Mouse (Mus musculus) intestine, embryonic 15.5 days (tissue): ENCODE measurements at regions not wholly inside any gene's neighbourhood (a gene's known extent, or its start where the extent isn't known, plus 50 kb on each side); places are given as distances from the start of the nearest gene placed in this dataset.
A peak's percentile ranks its signal among the peaks of the same experiment; 100 is the strongest.

Source experiments
- ATAC-seq: fragments of 200-750 bp; cut with Nextera tagmentation; 2 replicates; pipeline ENCODE4 v1.8.0; 2017; ENCODE audit warnings: moderate TSS enrichment, moderate library complexity
- H3K27ac ChIP-seq: fragments of 300-500 bp; sonication (generic); 2 replicates; pipeline ENCODE4 v1.5.1; 2015; ENCODE audit warnings: mild to moderate bottlenecking, inconsistent platforms
- H3K27me3 ChIP-seq: fragments of 300-500 bp; sonication (generic); replicated peaks from 2 replicates; pipeline ENCODE4 v1.6.1; 2015; ENCODE audit warnings: inconsistent platforms
- H3K36me3 ChIP-seq: fragments of 300-500 bp; sonication (generic); 2 replicates; pipeline ENCODE4 v1.6.1; 2015; ENCODE audit warnings: inconsistent platforms
- H3K4me1 ChIP-seq: fragments of 300-500 bp; sonication (generic); replicated peaks from 2 replicates; pipeline ENCODE4 v1.6.1; 2015; ENCODE audit warnings: inconsistent platforms
- H3K4me2 ChIP-seq: fragments of 300-500 bp; sonication (generic); replicated peaks from 2 replicates; pipeline ENCODE4 v1.6.1; 2015; ENCODE audit warnings: mild to moderate bottlenecking, inconsistent platforms
- H3K4me3 ChIP-seq: fragments of 300-500 bp; sonication (generic); replicated peaks from 2 replicates; pipeline ENCODE4 v1.5.1; 2015; ENCODE audit warnings: inconsistent platforms
- H3K9ac ChIP-seq: fragments of 300-500 bp; sonication (generic); 2 replicates; pipeline ENCODE4 v1.6.1; 2015; ENCODE audit warnings: inconsistent platforms
- H3K9me3 ChIP-seq: fragments of 300-500 bp; sonication (generic); 2 replicates; pipeline ENCODE4 v1.6.1; 2016; ENCODE audit warnings: inconsistent platforms
- WGBS: fragments of 180-500 bp; shearing (Covaris S2); methylation state at CpG from one replicate; pipeline ENCODE4 v1.1.7; 2015; 5-methylcytosine and 5-hydroxymethylcytosine counted together

GRCm38 (mm10) chr2:160085999-160086398 is 248.0 kb downstream of the Gm826 start:
- no peaks in the 10 kb centered on the region for H3K36me3 ChIP-seq
- no peak for ATAC-seq
- no peaks in the 10 kb centered on the region for H3K27me3 ChIP-seq
- H3K27ac ChIP-seq: no peak overlapping the region
- H3K9ac ChIP-seq: no peak overlapping the region
- no peak overlapping the region for H3K4me2 ChIP-seq
- H3K9me3 ChIP-seq: no peaks in the 10 kb centered on the region
- no peaks in the 10 kb centered on the region for H3K4me1 ChIP-seq
- 74% methylated on average over 4 of the region's 4 CpGs for WGBS
- no peak overlapping the region for H3K4me3 ChIP-seq

DNA sequence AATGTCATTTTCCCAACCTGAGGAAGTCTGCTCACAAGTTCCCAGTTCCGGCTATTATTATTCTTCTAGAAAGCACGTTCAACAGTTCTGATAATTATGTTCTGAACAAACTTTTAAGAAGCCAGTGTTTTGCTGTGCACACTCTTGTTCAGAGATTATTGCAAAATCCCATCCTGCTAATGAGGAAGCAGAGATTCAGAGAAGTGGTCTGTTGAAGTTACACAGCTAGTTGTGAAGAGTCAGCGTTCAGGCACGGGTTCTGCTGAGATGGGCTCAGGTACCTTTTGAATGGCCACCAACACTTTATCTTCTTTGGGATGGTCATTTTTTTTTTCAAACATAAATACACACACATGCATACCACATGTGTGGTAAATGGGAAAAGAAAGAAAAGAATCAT is 250.3 kb downstream of the Gm826 start:
- Histone ChIP-seq H3K4me1 (no peaks in the 10 kb centered on the region), H3K27me3 (no peaks in the 10 kb centered on the region), H3K4me3 (no peak overlapping the region), H3K36me3 (no peaks in the 10 kb centered on the region), H3K9ac (no peak overlapping the region), H3K4me2 (no peak overlapping the region), H3K27ac (no peak overlapping the region), H3K9me3 (no peaks in the 10 kb centered on the region)
- ATAC-seq: no peak
- WGBS: 82% methylated on average over 4 of the region's 4 CpGs

DNA sequence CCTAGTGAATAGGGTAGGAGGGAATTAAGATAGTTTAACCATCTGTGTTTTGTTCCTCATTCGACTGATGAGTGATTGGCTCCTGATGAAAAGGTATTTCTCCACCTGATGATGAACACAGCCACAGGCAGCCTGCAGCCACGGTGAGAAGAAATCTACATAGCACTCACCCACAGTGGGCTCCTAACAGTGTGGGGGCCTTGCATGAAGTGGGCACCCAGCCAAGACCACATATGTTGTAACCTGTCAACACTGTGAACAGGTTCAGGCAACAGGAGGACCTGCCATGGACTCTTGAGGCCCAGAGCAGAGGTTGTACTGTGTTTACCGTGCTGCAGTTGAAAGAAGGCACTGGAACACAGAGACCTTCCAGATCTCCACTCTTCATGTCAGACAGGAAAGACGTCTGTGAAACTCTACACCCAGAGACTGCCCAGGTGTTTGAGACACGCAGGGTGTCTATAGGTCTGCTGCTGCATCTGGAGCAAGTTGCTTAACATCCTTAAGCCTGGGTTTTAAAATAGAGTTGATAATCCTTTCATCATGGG is 251.8 kb downstream of the Gm826 start:
- H3K4me3 ChIP-seq: no peak overlapping the region
- no peaks in the 10 kb centered on the region for H3K4me1 ChIP-seq
- no peaks in the 10 kb centered on the region for H3K36me3 ChIP-seq
- H3K4me2 ChIP-seq: no peak overlapping the region
- ATAC-seq: no peak
- no peaks in the 10 kb centered on the region for H3K9me3 ChIP-seq
- H3K27me3 ChIP-seq: no peaks in the 10 kb centered on the region
- H3K9ac ChIP-seq: no peak overlapping the region
- H3K27ac ChIP-seq: no peak overlapping the region
- WGBS: 57% methylated on average over 5 of the region's 5 CpGs

DNA sequence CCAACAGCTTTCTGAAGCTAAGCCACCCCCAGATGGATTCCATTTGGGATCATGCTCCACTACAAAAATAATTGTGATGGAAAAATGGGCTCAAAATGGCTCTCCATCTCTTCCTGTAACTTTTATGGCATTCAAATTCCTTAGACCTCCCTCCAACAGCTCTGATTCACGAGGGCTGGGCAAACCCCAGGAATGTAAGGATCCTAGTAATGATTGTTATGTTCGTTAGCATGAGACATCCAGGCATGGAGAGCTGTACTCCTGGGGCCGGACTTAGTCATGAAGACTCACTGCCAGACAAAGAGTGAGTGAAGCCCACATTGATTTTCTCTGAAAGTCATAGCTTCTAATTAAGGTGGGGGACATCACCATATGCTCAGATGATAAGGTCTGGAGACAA is 258.3 kb downstream of the Gm826 start:
- Histone ChIP-seq H3K4me1 (no peaks in the 10 kb centered on the region), H3K4me3 (no peak overlapping the region), H3K36me3 (no peaks in the 10 kb centered on the region)

GRCm38 (mm10) chr2:160070441-160070840 is 263.5 kb downstream of the Gm826 start:
- Histone ChIP-seq H3K9ac (no peak overlapping the region), H3K27me3 (no peaks in the 10 kb centered on the region), H3K36me3 (no peaks in the 10 kb centered on the region), H3K4me2 (no peak overlapping the region), H3K9me3 (no peaks in the 10 kb centered on the region), H3K4me3 (no peak overlapping the region), H3K4me1 (peaks cover 5% of the 10 kb centered on the region; the same call in 1 of the 2 replicates), H3K27ac (no peak overlapping the region)
- WGBS: 77% methylated on average over 2 of the region's 2 CpGs
- ATAC-seq: no peak

More for the DNA sequence above, 258.3 kb downstream of the Gm826 start:
- 65% methylated on average over 3 of the region's 3 CpGs for WGBS
- no peak for ATAC-seq
- Histone ChIP-seq H3K27ac (no peak overlapping the region), H3K9ac (no peak overlapping the region), H3K9me3 (no peaks in the 10 kb centered on the region), H3K4me2 (no peak overlapping the region), H3K27me3 (no peaks in the 10 kb centered on the region)

GRCm38 (mm10) chr2:160068772-160069171 is 265.2 kb downstream of the Gm826 start:
- WGBS: 76% methylated on average over 4 of the region's 4 CpGs

GRCm38 (mm10) chr2:160067904-160068303 is 266.1 kb downstream of the Gm826 start:
- Histone ChIP-seq H3K9ac (no peak overlapping the region), H3K4me2 (no peak overlapping the region), H3K4me1 (peaks cover 5% of the 10 kb centered on the region; the same call in 1 of the 2 replicates), H3K9me3 (no peaks in the 10 kb centered on the region), H3K27me3 (no peaks in the 10 kb centered on the region), H3K4me3 (no peak overlapping the region), H3K36me3 (no peaks in the 10 kb centered on the region), H3K27ac (no peak overlapping the region)
- 79% methylated on average over 9 of the region's 9 CpGs for WGBS
- no peak for ATAC-seq

More at GRCm38 (mm10) chr2:160068772-160069171, 265.2 kb downstream of the Gm826 start:
- no peak overlapping the region for H3K27ac ChIP-seq
- no peak overlapping the region for H3K4me2 ChIP-seq
- H3K27me3 ChIP-seq: no peaks in the 10 kb centered on the region
- H3K9me3 ChIP-seq: no peaks in the 10 kb centered on the region
- H3K4me3 ChIP-seq: no peak overlapping the region
- peaks cover 5% of the 10 kb centered on the region; the same call in 1 of the 2 replicates for H3K4me1 ChIP-seq
- no peaks in the 10 kb centered on the region for H3K36me3 ChIP-seq
- no peak for ATAC-seq
- H3K9ac ChIP-seq: no peak overlapping the region

DNA sequence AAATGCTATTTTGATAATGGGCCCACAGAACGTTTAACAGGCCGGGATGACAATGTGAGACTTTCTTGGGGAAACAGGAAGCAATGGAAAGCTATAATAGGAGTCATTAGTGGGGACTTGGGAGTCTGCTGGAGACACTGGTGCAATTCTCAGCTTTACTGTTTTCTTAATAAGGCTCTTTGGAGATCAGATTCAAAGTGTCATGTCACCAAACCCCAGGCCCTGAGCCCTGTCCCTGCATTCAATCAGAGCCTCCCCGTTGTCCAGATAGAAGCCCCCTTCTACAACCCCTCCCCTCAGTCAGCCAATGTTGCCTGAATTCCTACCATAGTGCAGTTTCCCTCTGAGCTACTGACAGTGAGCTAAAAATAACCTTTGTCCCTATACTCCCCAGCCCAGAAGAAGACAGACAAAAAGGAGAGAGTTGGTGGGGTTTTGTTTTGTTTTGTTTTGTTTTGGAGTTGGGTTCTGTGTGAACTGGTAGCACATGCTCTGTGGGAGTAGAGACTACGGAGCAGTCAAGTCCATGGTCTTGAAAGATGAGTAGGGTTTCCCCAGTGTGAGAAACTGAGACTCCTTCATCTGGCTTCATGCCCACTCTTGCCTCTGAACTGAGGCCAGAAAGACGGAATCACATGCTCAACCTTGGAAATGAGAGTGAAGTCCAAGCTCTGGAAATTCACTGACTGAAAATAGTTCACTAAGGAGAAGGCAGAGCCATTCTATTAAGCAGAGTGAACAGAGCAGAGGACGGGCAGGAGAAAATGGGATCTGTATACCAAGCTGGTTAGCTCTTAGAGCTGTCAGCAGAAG is 267.3 kb downstream of the Gm826 start:
- Histone ChIP-seq H3K9me3 (no peaks in the 10 kb centered on the region), H3K36me3 (no peaks in the 10 kb centered on the region), H3K4me1 (peaks cover 5% of the 10 kb centered on the region; the same call in 1 of the 2 replicates), H3K4me2 (no peak overlapping the region), H3K9ac (no peak overlapping the region), H3K27ac (peak overlapping the region; percentile 54; the same call in 1 of the 2 replicates), H3K27me3 (no peaks in the 10 kb centered on the region), H3K4me3 (no peak overlapping the region)
- peak; percentile 83 for ATAC-seq
- WGBS: 36% methylated on average over 6 of the region's 6 CpGs

DNA sequence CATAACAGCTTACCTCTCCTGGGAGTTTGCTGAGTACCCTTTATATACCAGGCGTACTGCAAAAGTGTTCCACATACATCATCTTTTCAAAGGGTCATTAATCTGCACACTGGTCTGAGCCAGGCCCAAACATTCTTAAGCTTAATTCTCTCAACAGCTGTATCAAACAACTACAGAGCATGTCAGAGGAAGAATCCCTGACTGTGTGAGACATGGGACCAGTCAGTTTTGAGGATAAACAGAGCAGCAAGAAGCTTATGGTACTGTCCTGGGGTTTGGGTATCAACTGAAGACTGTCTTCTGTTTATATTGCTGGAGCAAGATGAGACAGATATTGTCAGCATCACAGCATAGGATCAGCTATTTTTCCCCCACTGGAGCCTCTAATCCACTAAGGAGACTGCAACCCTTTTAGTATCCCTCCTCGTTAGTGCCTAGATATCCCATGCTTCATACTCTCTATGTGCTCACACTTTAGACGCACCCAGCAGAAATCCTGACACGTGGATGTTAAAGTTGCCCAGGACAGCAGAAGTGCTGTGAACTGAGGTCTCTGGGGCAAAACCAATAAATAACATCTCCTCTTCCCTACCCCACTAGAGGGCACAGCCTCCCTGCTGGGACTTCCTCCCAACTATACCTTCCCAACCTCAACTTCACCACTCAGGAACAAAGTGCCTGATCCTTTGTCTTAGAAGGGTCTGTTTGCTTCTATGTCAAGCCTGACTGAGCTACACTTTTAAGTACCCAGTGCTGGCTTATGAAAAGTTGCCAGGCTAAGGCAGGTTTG is 271.6 kb downstream of the Gm826 start:
- H3K27ac ChIP-seq: no peak overlapping the region

GRCm38 (mm10) chr2:160060091-160060490 is 273.9 kb downstream of the Gm826 start:
- Histone ChIP-seq H3K9me3 (no peaks in the 10 kb centered on the region), H3K4me2 (no peak overlapping the region), H3K27me3 (no peaks in the 10 kb centered on the region), H3K4me1 (no peaks in the 10 kb centered on the region), H3K27ac (no peak overlapping the region), H3K36me3 (no peaks in the 10 kb centered on the region), H3K9ac (no peak overlapping the region), H3K4me3 (no peak overlapping the region)
- ATAC-seq: no peak
- 77% methylated on average over 5 of the region's 5 CpGs for WGBS

More for the DNA sequence above, 271.6 kb downstream of the Gm826 start:
- no peak overlapping the region for H3K4me2 ChIP-seq
- H3K36me3 ChIP-seq: no peaks in the 10 kb centered on the region
- ATAC-seq: peak; percentile 35; the same call in 1 of the 2 replicates
- WGBS: 40% methylated on average over 4 of the region's 4 CpGs
- no peaks in the 10 kb centered on the region for H3K9me3 ChIP-seq
- H3K27me3 ChIP-seq: no peaks in the 10 kb centered on the region
- peaks cover 4% of the 10 kb centered on the region; the same call in 1 of the 2 replicates for H3K4me1 ChIP-seq
- no peak overlapping the region for H3K4me3 ChIP-seq
- no peak overlapping the region for H3K9ac ChIP-seq

GRCm38 (mm10) chr2:160057211-160057610 is 276.8 kb downstream of the Gm826 start:
- no peaks in the 10 kb centered on the region for H3K4me1 ChIP-seq
- no peak overlapping the region for H3K27ac ChIP-seq
- no peaks in the 10 kb centered on the region for H3K27me3 ChIP-seq
- H3K4me3 ChIP-seq: no peak overlapping the region
- no peaks in the 10 kb centered on the region for H3K9me3 ChIP-seq
- WGBS: 61% methylated on average over 6 of the region's 6 CpGs
- no peak overlapping the region for H3K9ac ChIP-seq
- no peaks in the 10 kb centered on the region for H3K36me3 ChIP-seq
- ATAC-seq: no peak
- no peak overlapping the region for H3K4me2 ChIP-seq

DNA sequence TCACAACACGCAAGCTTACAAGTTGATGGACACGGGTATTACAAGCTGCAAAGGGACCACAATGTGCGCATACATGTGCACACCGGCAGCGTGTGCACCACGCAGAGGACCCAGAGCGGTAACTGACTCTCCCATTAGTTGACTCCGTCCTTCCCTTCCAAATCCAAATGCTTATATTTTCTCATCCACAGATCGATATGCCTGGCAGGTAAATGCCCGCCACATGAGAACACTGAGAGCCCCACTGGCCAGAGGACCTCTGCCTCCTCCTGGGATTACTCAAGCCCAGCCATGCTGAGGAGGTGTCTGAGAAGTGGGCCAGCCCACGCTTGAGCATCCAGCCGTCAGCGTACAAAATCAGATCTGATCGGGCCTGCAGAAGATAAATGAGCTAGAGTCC is 279.6 kb downstream of the Gm826 start:
- WGBS: 90% methylated on average over 14 of the region's 14 CpGs
- no peak for ATAC-seq
- H3K27ac ChIP-seq: no peak overlapping the region
- no peaks in the 10 kb centered on the region for H3K36me3 ChIP-seq
- no peaks in the 10 kb centered on the region for H3K4me1 ChIP-seq
- H3K9me3 ChIP-seq: no peaks in the 10 kb centered on the region
- H3K4me3 ChIP-seq: no peak overlapping the region
- H3K4me2 ChIP-seq: no peak overlapping the region
- no peak overlapping the region for H3K9ac ChIP-seq
- no peaks in the 10 kb centered on the region for H3K27me3 ChIP-seq
